Mouse (Mus musculus): ENCODE measurements at regions not wholly inside any gene's neighbourhood (a gene's known extent, or its start where the extent isn't known, plus 50 kb on each side); places are given as distances from the start of the nearest gene placed in this dataset.

DNA sequence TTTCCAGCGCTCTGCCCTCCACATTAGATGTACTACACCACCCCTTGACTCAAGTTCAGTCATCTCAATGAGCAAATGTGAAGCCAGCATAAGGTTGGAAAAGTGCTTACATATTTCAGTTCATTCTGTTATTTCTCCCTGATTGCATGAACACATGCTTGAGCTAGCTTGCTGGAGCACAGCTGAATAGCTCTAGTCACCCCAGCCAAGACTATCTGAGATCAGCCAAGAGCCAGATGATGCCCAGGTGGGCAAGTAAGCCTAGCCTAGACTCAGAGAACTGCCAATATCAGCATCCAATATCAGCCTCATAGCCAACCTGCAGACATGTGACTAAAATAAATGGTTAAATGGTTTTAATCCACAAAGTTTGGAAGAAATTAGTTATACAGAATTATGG lies 484.6 kb upstream of the Rag2 start:
- TF ChIP-seq GATA4 (IDR thresholded peaks at IDR 0.05; ENCODE audit: insufficient replicate concordance, low read length), result no peak

DNA sequence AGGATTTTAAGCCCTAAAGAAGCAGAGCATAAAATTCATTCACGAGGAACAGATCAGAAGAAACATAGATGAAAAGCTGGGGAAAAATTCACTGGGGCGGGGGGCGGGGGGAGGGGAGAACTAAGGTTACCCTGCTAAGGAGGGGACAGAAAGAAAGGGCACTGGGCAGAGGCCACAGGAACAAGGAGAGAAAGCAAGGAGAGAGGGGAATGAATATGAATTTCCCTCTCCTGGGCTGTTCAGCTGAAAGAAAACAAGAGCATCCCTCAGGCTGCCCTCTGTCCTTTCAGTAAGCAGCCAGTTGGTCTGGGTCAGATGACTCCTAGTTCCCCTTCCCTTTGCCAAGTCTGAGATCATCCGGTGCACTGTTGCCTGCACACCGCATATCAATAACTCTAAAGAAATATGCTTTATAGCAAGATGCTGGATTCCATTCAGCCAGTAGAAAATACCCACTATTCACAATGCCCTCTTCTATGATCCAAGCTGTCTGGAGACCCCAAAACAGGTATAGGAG lies 467.7 kb upstream of the Rag2 start:
- no peak for TF ChIP-seq GATA4 (IDR thresholded peaks at IDR 0.05; ENCODE audit: insufficient replicate concordance, low read length)

DNA sequence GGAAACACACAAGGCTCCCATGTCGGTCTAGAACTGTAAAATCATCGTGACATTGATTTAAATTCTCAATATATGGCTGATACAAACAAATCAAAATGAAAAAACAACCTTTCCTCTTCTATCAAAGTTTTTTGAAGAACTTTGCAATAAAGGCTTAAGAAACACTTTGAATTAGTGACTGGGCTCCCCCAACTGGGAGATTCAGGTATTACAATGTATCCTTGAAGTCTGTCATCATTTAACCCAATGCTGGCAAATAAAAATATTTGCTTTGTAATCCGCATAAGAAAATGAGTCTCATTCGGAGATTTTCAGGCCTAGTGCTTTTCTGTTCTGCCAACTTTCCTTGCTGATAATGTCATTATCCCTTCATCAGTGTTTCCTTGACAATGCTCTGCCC lies 465.2 kb upstream of the Rag2 start:
- no peak for TF ChIP-seq GATA4 (IDR thresholded peaks at IDR 0.05; ENCODE audit: insufficient replicate concordance, low read length)

DNA sequence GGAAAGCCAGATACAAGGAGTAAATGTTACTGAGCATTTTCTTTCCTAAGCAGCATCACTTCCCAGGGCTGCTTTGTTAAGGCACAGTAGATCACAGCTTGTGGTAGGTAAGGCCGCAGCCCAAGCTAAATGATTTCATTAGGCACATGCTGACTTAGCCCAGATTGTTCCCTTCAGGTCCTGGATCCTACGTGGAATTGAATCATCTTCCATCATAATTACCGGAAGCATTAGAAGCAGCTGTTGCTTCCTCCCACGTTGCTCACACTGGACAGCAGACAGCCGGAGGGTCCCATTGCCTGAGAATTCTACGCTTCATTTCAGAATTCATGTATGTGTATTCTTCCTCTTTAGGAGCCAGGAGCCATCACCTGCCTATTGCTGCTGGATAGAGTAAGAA lies 458.6 kb upstream of the Rag2 start:
- TF ChIP-seq GATA4 (IDR thresholded peaks at IDR 0.05; ENCODE audit: insufficient replicate concordance, low read length), result no peak

DNA sequence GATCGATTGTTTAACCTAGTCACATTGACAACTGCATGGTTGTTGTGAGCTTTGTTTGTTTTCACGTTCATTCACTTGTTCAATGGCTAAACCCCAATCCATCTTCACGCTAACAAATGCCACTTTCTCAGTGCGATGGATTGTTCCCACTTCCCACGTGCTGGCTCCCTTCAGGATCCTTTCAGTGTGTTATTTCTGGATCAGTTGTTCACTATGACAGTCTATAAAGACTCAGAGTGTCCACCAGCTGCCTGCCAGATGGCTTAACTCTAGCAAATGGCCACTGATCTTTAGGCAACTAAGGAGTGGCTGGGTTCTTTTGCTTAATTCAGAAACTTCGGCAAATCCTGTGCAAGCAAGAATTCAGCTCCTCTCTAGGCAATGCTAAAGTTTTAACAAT lies 451.7 kb upstream of the Rag2 start:
- TF ChIP-seq GATA4 (IDR thresholded peaks at IDR 0.05; ENCODE audit: insufficient replicate concordance, low read length), result no peak

DNA sequence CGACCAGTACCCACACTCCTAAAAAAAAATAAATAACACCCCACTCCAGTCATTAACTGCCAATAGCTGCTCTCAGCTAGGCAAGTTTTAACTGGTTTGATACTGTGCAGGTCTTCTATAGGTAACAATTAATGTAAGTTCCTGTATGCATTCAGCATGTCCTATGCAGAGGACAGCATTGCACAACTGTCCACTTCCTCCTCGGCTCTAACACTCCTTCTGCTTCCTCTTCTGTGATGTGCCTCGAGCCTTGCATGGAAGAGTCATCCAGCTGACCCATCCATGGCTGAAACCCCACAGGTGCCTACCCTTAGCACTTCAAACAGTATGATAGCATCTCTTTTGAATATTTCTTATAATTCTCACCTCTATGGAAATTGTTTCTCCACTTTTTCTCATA lies 449.4 kb upstream of the Rag2 start:
- TF ChIP-seq GATA4 (IDR thresholded peaks at IDR 0.05; ENCODE audit: insufficient replicate concordance, low read length), result no peak

DNA sequence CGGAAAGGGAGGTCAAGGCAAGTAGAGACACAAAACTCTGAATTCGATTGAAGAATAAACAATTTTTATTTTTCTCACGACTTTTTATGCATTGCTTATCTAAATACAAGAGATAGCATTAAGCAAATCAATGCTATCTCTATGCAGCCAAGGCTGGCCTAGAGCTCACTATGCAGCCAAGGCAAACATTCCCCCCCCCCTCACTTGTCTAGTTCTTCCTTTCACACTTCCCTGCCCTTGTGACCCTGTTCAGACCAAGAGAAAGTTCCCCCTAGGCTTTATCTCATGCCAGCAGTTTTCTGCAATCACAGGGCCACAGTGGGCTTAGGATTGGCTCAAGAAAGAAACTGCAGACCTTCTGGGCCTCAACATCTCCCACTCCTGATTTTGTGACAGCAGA lies 417.9 kb upstream of the Rag2 start:
- TF ChIP-seq GATA4 (IDR thresholded peaks at IDR 0.05; ENCODE audit: insufficient replicate concordance, low read length), result no peak

DNA sequence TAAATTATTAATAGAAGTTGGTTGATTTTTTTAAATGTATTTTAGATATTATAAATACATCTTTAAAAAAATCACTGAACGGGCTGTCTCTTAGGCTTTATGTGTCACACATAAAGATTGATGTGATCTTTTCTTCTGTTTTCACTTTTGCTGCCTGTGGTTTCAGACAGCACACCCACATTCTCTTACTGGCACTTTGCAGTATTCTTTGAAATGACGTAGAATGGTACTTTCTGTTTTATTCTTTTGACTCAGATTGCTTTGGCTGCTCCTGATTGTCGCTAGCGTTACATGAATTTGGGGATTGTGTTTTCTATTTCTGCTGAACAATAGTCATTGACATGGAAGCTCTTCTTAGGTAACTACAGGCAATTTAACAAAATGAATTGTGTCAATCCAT lies 415.4 kb upstream of the Rag2 start:
- TF ChIP-seq GATA4 (IDR thresholded peaks at IDR 0.05; ENCODE audit: insufficient replicate concordance, low read length), result no peak

DNA sequence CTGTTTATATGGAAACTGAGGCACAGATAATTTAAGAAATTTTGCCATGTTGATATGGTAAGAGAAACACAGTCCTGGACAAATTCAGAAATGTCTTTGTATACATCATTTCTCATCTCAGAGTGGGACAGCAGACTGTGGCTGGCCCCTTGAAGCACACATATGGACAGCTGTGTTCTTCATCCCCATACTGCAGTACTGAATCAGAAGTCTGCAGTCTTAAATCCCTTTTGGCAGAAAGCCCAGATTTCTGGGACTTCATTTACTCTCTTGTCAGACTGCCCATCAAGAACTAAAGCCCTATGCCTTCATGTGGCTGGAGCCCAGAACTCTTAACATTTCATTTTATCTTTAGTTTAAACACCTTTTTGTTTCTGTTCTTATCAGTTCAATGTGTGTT lies 403.8 kb upstream of the Rag2 start:
- no peak for TF ChIP-seq GATA4 (IDR thresholded peaks at IDR 0.05; ENCODE audit: insufficient replicate concordance, low read length)

DNA sequence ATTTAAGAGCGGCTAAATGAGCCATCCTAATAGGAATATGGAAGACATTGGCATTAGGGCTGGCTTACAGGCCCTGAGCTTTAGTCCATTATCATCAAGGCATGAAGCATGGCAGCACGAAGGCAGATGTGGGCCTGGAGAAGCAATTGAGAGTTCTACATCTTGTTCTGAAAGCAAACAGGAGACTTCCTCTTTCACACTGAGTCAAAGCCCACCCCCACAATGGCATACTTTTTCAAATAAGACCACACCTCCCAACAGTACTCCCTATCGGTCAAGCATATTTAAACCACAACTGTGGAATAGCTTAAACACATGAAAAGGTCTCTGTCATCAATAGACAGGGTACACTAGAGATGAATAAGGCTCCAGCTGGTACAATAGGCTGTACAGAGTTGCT lies 381.5 kb upstream of the Rag2 start:
- TF ChIP-seq GATA4 (IDR thresholded peaks at IDR 0.05; ENCODE audit: insufficient replicate concordance, low read length), result no peak

DNA sequence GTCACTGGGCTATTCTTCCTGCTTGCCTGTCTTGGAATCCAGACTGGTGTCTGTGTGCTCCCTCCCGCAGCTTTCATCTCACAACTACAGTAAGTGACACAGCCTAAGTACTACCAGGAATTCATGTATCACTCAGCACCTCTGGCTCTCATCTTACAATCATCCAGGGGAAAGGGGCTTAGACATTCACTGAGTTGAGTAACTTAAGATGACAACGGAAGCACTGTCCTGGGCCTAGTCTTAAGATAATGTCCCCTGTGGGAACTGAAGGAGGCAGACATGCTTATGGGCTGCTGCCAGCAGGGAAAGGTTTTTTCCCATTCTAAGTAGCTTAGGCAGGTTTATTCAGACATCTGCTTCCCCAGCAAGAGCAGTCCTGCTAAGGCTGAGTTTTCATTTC lies 377.4 kb upstream of the Rag2 start:
- TF ChIP-seq GATA4 (IDR thresholded peaks at IDR 0.05; ENCODE audit: insufficient replicate concordance, low read length), result no peak

DNA sequence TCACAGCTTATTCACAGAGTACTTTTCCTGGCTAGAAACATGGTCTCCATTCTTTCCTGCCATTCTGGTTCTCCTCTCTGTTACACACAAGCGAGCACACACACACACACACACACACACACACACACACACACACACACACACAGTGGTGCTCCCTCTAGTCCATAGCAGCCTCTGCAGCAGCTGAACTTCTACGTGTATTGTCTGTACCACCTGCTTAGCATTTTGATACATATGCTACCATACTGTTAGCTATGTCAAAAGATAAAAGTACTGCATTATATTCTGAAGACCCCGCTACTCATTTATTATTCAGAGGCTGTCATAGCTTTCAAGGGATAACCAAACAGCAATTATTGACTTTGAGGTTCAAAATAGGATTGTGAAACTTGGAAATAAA lies 372.3 kb upstream of the Rag2 start:
- TF ChIP-seq GATA4 (IDR thresholded peaks at IDR 0.05; ENCODE audit: insufficient replicate concordance, low read length), result no peak

DNA sequence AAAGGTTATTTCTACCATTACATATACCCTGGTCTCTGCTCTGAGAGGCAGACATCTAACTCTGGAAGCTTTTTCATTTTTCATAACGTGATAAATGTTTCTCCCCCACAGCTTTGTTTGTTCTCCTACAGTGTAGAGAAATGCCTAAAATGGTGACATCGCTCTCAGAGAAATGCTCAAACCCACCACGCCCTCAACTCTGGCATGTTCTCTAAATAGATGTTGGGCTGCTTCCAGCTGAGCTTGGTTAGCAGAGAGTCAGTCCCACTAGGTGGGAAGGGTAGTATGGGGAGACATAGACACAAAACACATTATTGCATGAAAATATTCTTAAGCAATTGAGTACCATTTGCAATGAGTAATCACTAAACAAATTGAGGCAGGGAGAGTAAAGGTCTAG lies 368.1 kb upstream of the Rag2 start:
- no peak for TF ChIP-seq GATA4 (IDR thresholded peaks at IDR 0.05; ENCODE audit: insufficient replicate concordance, low read length)

DNA sequence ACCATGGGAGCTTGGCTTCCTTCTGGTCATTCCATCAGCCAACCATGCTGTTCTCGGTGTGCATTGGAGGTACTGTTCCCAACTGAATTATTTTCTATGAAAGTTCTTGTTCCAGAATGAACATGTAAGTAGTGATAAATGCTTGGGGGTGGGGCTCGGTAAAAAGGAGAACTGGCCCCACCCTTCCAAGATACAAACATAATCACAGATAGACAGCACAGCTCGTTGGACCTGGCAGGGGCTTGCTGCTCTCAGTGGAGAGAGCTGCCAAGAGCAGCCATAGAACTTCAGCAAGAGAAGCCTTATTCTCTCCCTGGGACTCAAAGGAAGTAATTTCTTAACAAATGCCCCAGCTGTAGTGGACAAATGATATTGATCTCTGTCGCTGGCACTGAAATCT lies 360.6 kb upstream of the Rag2 start:
- TF ChIP-seq GATA4 (IDR thresholded peaks at IDR 0.05; ENCODE audit: insufficient replicate concordance, low read length), result no peak

DNA sequence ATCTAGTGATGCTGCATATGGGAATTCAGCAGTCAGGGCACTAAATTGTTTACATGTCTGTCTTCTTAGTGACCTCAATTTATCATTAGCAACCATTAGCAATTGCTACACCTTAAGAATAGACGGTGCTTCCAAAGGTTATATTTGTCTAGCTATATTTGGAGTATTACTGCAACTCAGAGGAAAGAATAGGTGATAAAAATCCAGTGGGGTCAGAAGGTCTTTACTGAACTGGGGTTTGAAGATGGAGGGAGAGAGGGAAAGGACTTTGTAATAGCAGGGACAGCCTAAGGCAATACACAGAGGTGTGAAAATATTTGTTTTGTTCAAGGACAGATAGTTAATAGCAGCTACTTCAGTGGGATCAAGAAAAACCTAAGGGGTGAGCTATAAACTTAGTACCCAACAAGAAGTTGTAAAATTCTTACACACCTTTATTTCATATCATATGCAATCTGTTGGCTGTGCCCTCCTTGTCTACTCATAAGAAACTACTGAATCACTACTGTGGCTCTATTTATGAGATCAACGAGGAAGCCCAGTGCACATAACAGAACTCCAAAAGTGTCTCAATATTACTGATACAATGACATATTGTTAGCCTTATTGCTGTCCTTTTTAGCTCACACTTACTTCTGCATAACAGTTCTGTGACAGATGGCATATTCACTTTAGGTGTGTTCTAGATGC lies 357.7 kb upstream of the Rag2 start:
- no peak for TF ChIP-seq GATA4 (IDR thresholded peaks at IDR 0.05; ENCODE audit: insufficient replicate concordance, low read length)

DNA sequence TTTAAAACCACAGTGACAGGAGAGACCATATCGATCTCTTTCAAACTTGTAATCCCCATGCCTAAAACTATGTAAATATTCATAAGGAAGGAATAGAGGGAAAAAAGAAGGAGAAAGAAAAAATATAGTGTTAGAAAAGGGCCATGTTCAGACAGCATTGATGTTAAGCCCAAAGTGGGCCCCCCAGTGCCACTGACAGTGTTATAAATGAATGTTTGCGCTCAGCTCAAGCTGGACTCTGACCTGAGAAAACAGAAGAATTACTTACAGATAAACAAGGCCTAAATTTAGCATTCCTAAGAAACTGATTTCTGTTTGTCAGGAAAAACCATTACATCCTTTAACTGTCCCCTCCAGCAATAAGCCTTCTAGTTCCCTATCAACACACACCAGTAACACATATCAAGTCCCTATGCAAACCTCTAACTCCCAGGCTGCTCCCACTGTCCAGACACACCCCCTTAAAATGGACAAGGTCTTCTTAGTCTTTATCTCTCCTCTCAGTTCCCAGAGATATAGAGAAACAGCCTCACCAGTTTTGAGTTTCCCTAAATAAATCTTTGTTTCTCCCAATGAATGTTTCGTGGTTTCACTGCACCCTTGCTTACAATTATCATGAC lies 350.4 kb upstream of the Rag2 start:
- TF ChIP-seq GATA4 (IDR thresholded peaks at IDR 0.05; ENCODE audit: insufficient replicate concordance, low read length), result no peak

DNA sequence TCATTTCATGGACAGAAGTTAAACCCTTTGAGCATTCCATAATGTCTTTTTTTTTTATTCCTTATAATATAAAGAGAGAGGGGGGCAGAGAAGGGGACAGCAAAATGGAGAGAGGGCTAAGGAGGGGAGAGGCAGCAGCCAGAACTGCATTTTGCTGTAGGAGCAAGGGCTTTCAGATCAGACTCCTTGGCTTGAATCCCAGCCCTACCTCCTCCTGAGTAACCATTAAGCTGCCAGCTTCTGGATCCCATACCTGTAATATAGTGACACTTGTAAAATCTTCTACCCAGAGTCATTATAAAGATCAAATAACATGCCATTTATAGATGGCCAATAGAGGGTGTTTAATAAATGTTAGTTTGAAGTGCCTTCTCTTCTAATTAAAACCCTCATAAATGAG lies 339.6 kb upstream of the Rag2 start:
- no peak for TF ChIP-seq GATA4 (IDR thresholded peaks at IDR 0.05; ENCODE audit: insufficient replicate concordance, low read length)
